Mouse (Mus musculus) intestine, embryonic 14.5 days (tissue): ENCODE results near the gene Syf2. TPM values are rescaled to one million over a fixed set of nuclear protein-coding genes. Genes with fewer than 3 reads are reported as not detected.
A peak's percentile ranks its signal among the peaks of the same experiment; 100 is the strongest.

Source experiments
- ATAC-seq: fragments of 200-750 bp; cut with Nextera tagmentation; replicated peaks from 2 replicates; pipeline ENCODE4 v1.8.0; 2017; ENCODE audit warnings: low read depth, moderate number of reproducible peaks, moderate TSS enrichment, moderate library complexity; ENCODE audit not compliant: low FRiP score, low TSS enrichment
- DNase-seq: peaks from one replicate; pipeline ENCODE4 v3.0.0-alpha.2; 2018; ENCODE audit warnings: low spot score
- H3K27ac ChIP-seq: fragments of 300-500 bp; sonication (generic); 2 replicates; pipeline ENCODE4 v1.5.1; 2014; ENCODE audit warnings: low read depth, mild to moderate bottlenecking, control low read depth
- H3K27me3 ChIP-seq: fragments of 300-500 bp; sonication (generic); replicated peaks from 2 replicates; pipeline ENCODE4 v1.6.1; 2014; ENCODE audit warnings: low read length, control low read depth; ENCODE audit not compliant: control insufficient read depth, insufficient read depth
- H3K36me3 ChIP-seq: fragments of 300-500 bp; sonication (generic); 2 replicates; pipeline ENCODE4 v1.6.1; 2014; ENCODE audit warnings: low read length, control low read depth; ENCODE audit not compliant: control insufficient read depth, insufficient read depth
- H3K4me1 ChIP-seq: fragments of 300-500 bp; sonication (generic); replicated peaks from 2 replicates; pipeline ENCODE4 v1.6.1; 2014; ENCODE audit warnings: low read length, control low read depth, mixed read lengths; ENCODE audit not compliant: control insufficient read depth, insufficient read depth
- H3K4me2 ChIP-seq: fragments of 300-500 bp; sonication (generic); 2 replicates; pipeline ENCODE4 v1.6.1; 2014; ENCODE audit warnings: low read length
- H3K4me3 ChIP-seq: fragments of 300-500 bp; sonication (generic); 2 replicates; pipeline ENCODE4 v1.5.1; 2014; ENCODE audit warnings: low read depth, low read length, control low read depth, mixed read lengths
- H3K9ac ChIP-seq: fragments of 300-500 bp; sonication (generic); 2 replicates; pipeline ENCODE4 v1.6.1; 2014; ENCODE audit warnings: mild to moderate bottlenecking, low read length
- H3K9me3 ChIP-seq: fragments of 300-500 bp; sonication (generic); 2 replicates; pipeline ENCODE4 v1.6.1; 2016; ENCODE audit warnings: low read length, control low read depth; ENCODE audit not compliant: control insufficient read depth
- WGBS: fragments of 180-500 bp; shearing (Covaris S2); extraction: QIAGEN DNeasy Blood & Tissue Kit; methylation state at CpG from one replicate; pipeline ENCODE4 v1.1.7; 2014; 5-methylcytosine and 5-hydroxymethylcytosine counted together
- polyA plus RNA-seq: library from polyadenylated mRNA; unstranded; fragments of >200 nt; fragmentation: Nextera tagmentation; extraction: Ambion mirVana; gene quantifications from 2 replicates; pipeline ENCODE4 v1.2.1, GENCODE M21; 2014

The Syf2 gene
- polyA plus RNA-seq, 1 experiment from 2014 or later, result 62.4 TPM

DNA sequence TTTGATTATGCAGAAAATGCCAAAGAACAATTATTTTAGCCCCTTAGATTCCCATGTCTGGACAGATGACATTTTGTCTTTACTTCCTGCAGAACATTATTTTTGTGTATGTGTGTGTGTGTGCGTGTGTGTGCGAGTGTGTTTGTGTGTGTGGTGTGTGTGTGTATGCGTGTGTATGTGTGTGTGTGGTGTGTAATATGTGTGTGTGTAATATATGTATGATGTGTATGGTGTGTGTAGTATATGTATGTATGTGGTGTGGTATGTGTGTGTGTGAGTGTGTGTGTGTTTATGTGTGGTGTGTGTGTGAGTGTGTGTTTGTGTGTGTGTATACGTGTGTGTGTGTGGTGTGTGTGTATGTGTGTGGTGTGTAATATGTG is 45.2 kb downstream of the Syf2 start:
- no peak for DNase-seq
- WGBS, result 87% methylated on average over 4 of the region's 4 CpGs
- Histone ChIP-seq H3K4me2 (no peak overlapping the region), H3K27me3 (no peaks in the 10 kb centered on the region), H3K4me3 (no peak overlapping the region), H3K4me1 (no peaks in the 10 kb centered on the region), H3K27ac (peak overlapping the region; percentile 73), H3K9ac (0 out of 2 replicates have a peak overlapping the region, but pooled peaks have one; percentile 7), H3K36me3 (no peaks in the 10 kb centered on the region), H3K9me3 (no peaks in the 10 kb centered on the region)
- peak; percentile 69; the same call in 1 of the 2 replicates for ATAC-seq

DNA sequence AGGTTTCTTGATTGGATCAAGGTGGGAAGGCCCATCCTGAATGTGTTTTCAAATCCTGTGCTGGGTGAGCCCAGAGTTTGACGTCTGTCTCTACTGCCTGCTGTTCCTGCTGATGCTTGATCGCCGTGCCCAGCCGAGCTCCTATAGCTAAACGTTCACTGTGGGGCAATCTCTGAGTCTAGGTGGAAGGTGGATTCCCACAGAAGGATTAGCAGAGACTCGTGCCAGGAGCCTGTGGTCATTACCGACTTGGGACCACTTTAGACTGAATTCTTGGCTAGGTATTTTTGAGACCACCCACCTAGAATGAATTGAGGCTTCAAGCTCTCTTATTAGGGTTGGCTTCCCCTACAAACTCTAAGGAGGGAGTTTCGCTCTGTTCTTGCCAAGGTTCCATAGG is 48.2 kb downstream of the Syf2 start:
- Histone ChIP-seq H3K4me2 (no peak overlapping the region), H3K9me3 (no peaks in the 10 kb centered on the region), H3K36me3 (no peaks in the 10 kb centered on the region), H3K27ac (no peak overlapping the region), H3K9ac (no peak overlapping the region), H3K4me3 (no peak overlapping the region), H3K4me1 (no peaks in the 10 kb centered on the region), H3K27me3 (no peaks in the 10 kb centered on the region)
- no peak for DNase-seq
- WGBS, result 69% methylated on average over 8 of the region's 8 CpGs
- no peak for ATAC-seq

DNA sequence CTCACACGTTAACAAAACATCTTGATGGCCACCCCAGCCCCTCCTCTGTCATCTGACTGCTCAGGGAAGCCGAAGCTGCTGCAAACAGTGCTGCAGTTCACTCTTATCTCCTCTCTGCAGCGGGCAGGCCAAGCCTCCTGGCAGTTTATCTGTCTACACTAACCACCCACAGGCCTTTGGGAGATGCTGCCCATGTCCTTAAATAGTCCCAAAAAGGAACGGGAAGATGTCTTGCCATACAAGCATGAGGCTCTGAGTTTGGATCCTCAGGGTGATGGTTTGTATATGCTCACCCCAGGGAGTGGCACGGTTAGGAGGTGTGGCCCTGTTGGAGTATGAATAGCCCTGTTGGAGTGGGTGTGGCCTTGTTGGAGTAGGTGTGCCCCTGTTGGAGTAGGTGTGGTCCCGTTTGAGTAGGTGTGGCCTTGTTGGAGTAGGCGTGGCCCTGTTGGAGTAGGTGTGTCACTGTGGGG is 51.3 kb downstream of the Syf2 start:
- no peaks in the 10 kb centered on the region for H3K4me1 ChIP-seq
- H3K4me3 ChIP-seq, result no peak overlapping the region
- no peaks in the 10 kb centered on the region for H3K27me3 ChIP-seq
- no peaks in the 10 kb centered on the region for H3K36me3 ChIP-seq
- ATAC-seq (0 out of 2 replicates have a peak, but pooled peaks have one; percentile 61), DNase-seq (no peak)
- H3K27ac ChIP-seq, result no peak overlapping the region
- WGBS, result 50% methylated on average over 7 of the region's 7 CpGs
- H3K9ac ChIP-seq, result no peak overlapping the region
- no peak overlapping the region for H3K4me2 ChIP-seq
- no peaks in the 10 kb centered on the region for H3K9me3 ChIP-seq

DNA sequence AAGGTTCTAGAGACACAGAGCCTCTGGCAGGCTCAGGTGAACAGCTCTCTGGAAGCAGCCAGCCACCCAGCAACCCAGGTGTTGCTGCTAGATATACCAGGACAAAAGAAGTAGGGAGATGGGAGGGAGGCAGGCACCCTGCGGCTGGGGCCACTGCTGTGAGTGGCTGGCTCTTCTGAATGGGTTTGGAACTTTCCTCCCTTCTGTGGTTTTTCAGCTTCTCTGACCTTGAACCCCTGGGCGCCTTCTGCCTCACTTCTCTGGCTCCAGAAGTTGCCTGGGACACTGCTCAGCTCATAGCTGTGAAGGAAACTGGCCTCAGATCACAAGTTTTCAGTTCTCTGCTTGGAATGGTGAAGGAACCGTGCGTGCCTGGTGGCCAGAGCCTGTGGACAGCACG is 52.4 kb downstream of the Syf2 start:
- H3K9me3 ChIP-seq, result no peaks in the 10 kb centered on the region

DNA sequence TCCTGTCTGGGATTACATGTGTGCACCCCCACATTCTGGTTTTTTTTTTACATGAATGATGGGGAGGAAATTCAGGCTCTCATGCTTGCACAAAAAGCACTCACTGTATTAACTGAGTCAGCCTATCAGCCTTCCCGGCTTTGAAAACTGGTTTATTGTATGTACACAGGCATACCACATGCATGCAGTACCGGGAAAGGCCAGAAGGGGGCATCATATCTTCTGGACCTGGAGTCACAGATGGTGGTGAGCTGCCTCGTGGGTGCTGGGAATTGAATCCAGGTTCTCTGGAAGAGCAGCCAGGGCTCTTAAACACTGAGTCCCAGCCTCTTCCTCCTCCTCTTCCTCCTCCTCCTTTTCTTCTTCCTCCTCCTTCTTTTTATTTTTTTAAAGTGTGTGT is 53.9 kb downstream of the Syf2 start:
- no peak for ATAC-seq
- no peak for DNase-seq

More for the DNA sequence above, 52.4 kb downstream of the Syf2 start:
- Histone ChIP-seq H3K27me3 (no peaks in the 10 kb centered on the region), H3K36me3 (no peaks in the 10 kb centered on the region), H3K27ac (no peak overlapping the region), H3K4me3 (no peak overlapping the region), H3K4me1 (no peaks in the 10 kb centered on the region), H3K9ac (no peak overlapping the region), H3K4me2 (no peak overlapping the region)
- ATAC-seq (no peak), DNase-seq (no peak)
- WGBS, result 58% methylated on average over 5 of the region's 5 CpGs

DNA sequence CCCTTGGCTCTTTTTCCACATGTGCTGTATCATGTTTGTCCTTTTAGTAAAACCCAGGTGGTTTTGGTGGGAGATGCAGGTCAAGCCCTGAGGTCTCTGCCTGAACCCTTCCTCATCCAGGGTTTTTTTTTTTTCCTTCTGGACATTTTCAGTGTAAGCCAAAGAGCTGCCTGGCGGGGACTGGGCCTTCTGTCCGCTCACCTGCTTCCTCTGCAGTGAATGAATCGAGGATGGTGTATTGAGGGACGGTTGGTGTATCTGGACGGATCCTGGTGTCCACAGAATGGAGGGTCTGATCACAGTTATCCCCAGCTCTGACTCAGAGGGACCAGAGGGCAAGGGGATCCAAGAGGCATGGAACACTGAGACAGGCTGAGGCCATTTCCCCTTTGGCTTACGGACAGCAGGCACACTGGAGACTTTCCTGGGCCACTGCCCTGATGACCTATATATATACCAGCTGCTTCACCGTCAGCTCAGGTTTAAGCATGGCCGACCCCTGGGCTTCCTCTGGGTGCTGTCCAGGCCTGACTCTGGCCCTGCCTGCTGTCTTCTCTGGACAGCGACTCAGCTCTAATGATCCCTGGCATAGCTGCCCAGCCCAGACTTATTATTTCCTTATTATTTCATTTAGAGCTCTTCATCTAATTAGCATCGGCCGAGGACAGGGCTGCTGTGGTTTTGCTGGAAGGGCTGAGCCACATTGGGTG is 55.1 kb downstream of the Syf2 start:
- Histone ChIP-seq H3K9me3 (no peaks in the 10 kb centered on the region), H3K4me1 (no peaks in the 10 kb centered on the region), H3K36me3 (no peaks in the 10 kb centered on the region), H3K27me3 (no peaks in the 10 kb centered on the region), H3K27ac (no peak overlapping the region), H3K4me3 (no peak overlapping the region), H3K9ac (no peak overlapping the region), H3K4me2 (no peak overlapping the region)
- ATAC-seq (no peak), DNase-seq (no peak)
- 74% methylated on average over 11 of the region's 11 CpGs for WGBS

More for the DNA sequence above, 53.9 kb downstream of the Syf2 start:
- Histone ChIP-seq H3K4me3 (no peak overlapping the region), H3K9ac (no peak overlapping the region), H3K9me3 (no peaks in the 10 kb centered on the region), H3K27me3 (no peaks in the 10 kb centered on the region), H3K4me1 (no peaks in the 10 kb centered on the region), H3K36me3 (no peaks in the 10 kb centered on the region), H3K27ac (no peak overlapping the region), H3K4me2 (no peak overlapping the region)
- WGBS, result 70% methylated on average over 3 of the region's 3 CpGs

DNA sequence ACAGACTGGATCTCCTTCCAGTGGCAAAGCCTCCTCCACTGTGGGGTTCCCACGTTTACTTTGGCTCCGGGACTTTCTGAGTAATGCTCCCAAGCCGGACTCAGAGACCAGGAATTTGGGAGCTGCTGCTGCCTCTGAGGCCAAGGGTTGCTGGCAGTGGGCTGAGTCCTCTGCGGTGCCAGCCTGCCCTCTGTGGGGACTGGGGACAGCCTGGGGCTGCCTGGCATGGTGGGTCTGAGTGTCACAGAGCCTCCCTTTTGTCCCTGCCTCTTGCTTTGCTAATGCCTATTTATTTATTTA is 55.6 kb downstream of the Syf2 start:
- Histone ChIP-seq H3K36me3 (no peaks in the 10 kb centered on the region), H3K27ac (no peak overlapping the region), H3K4me3 (no peak overlapping the region), H3K9me3 (no peaks in the 10 kb centered on the region), H3K9ac (no peak overlapping the region), H3K27me3 (no peaks in the 10 kb centered on the region), H3K4me1 (no peaks in the 10 kb centered on the region), H3K4me2 (no peak overlapping the region)
- ATAC-seq (no peak), DNase-seq (no peak)
- 54% methylated on average over 4 of the region's 4 CpGs for whole genome bisulfite sequencing

DNA sequence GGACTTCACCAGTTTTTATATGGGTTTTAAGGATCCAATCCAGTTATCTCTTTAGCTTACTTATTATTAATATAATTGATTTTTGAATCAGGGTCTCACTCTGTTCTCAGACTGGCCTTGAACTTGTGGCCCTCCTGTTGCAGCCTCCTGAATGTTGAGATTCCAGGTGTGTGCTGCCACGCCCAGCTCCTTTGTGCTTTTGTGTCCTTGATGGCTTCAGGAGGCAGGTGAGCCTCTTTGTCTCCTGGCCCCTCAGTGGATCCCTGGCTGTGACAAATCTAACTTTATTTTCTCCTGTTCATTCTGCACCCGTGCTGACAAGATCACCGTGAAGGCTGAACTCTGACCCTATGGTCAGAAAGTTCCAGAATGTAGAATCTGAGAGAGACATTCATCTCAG is 56.3 kb downstream of the Syf2 start:
- Histone ChIP-seq H3K9me3 (no peaks in the 10 kb centered on the region), H3K36me3 (no peaks in the 10 kb centered on the region), H3K27me3 (no peaks in the 10 kb centered on the region), H3K9ac (no peak overlapping the region), H3K27ac (no peak overlapping the region), H3K4me2 (no peak overlapping the region), H3K4me3 (no peak overlapping the region), H3K4me1 (no peaks in the 10 kb centered on the region)
- ATAC-seq, result no peak
- WGBS, result 81% methylated on average over 3 of the region's 3 CpGs
- DNase-seq, result no peak
